Mouse (Mus musculus): ENCODE data around the gene Cnnm4. TPM values are rescaled to one million over a fixed set of nuclear protein-coding genes. Genes with fewer than 3 reads are reported as not detected.

Gene Cnnm4
- polyA plus RNA-seq (2015; fragmentation: Nextera tagmentation; extraction: Ambion mirVana), result 12.3 and 12.4 TPM in 2 replicates

GRCm38 (mm10) chr1:36471181-36472105 is at the start of gene Cnnm4:
Gene Cnnm4, plus strand, starts transcription at chr1:36471620.
- Histone ChIP-seq H3K4me3 (replicated peaks) (peak within 1 kb of the TSS; percentile 70), H3K9ac (peak within 1 kb of the TSS; percentile 59), H3K4me2 (peak within 1 kb of the TSS; percentile 77), H3K27ac (peak within 1 kb of the TSS; percentile 66), H3K27me3 (no peaks in the 10 kb centered on the region), H3K9me3 (replicated peaks) (no peaks in the 10 kb centered on the region), H3K4me1 (peaks cover 54% of the 10 kb centered on the region), H3K36me3 (no peaks in the 10 kb centered on the region)
- under 1% methylated on average over 72 of the region's 98 CpGs for WGBS
- peak; percentile 91 for ATAC-seq (replicated peaks; ENCODE audit: low FRiP score)

- Histone ChIP-seq H3K27ac (no peak overlapping the region), H3K4me3 (replicated peaks) (no peak overlapping the region), H3K27me3 (no peaks in the 10 kb centered on the region), H3K4me2 (no peak overlapping the region), H3K4me1 (no peaks in the 10 kb centered on the region), H3K9me3 (replicated peaks) (no peaks in the 10 kb centered on the region), H3K9ac (no peak overlapping the region), H3K36me3 (peaks cover 94% of the 10 kb centered on the region)
- ATAC-seq (replicated peaks; ENCODE audit: low FRiP score), result no peak
- WGBS, result 95% methylated on average over 2 of the region's 2 CpGs
These were observed 41.9 kb upstream of the Cnnm4 start for GRCm38 (mm10) chr1:36429511-36429910.

GRCm38 (mm10) chr1:36432999-36433398 is 38.4 kb upstream of the Cnnm4 start:
- no peak overlapping the region for H3K9ac ChIP-seq
- 86% methylated on average over 4 of the region's 4 CpGs for WGBS

GRCm38 (mm10) chr1:36433616-36434015 is 37.8 kb upstream of the Cnnm4 start:
- Histone ChIP-seq H3K9me3 (replicated peaks) (no peaks in the 10 kb centered on the region), H3K27ac (no peak overlapping the region), H3K9ac (no peak overlapping the region), H3K4me2 (no peak overlapping the region), H3K27me3 (no peaks in the 10 kb centered on the region), H3K36me3 (peaks cover 94% of the 10 kb centered on the region), H3K4me3 (replicated peaks) (no peak overlapping the region), H3K4me1 (no peaks in the 10 kb centered on the region)
- ATAC-seq (replicated peaks; ENCODE audit: low FRiP score), result no peak
- WGBS, result 89% methylated on average over 3 of the region's 3 CpGs

More at GRCm38 (mm10) chr1:36432999-36433398, 38.4 kb upstream of the Cnnm4 start:
- Histone ChIP-seq H3K4me2 (no peak overlapping the region), H3K27ac (no peak overlapping the region), H3K9me3 (replicated peaks) (no peaks in the 10 kb centered on the region), H3K4me3 (replicated peaks) (no peak overlapping the region), H3K27me3 (no peaks in the 10 kb centered on the region), H3K36me3 (peaks cover 94% of the 10 kb centered on the region), H3K4me1 (no peaks in the 10 kb centered on the region)
- ATAC-seq (replicated peaks; ENCODE audit: low FRiP score), result no peak

- 52% methylated on average over 4 of the region's 4 CpGs for WGBS
- no peak overlapping the region for H3K27ac ChIP-seq
These were observed 36.3 kb upstream of the Cnnm4 start for GRCm38 (mm10) chr1:36435071-36435470.

GRCm38 (mm10) chr1:36436515-36436914 is 34.9 kb upstream of the Cnnm4 start:
- no peaks in the 10 kb centered on the region for H3K9me3 ChIP-seq (replicated peaks)
- peaks cover 90% of the 10 kb centered on the region for H3K36me3 ChIP-seq

More at GRCm38 (mm10) chr1:36435071-36435470, 36.3 kb upstream of the Cnnm4 start:
- H3K4me3 ChIP-seq (replicated peaks), result no peak overlapping the region
- no peaks in the 10 kb centered on the region for H3K4me1 ChIP-seq
- no peaks in the 10 kb centered on the region for H3K9me3 ChIP-seq (replicated peaks)
- ATAC-seq (replicated peaks; ENCODE audit: low FRiP score), result no peak
- no peaks in the 10 kb centered on the region for H3K27me3 ChIP-seq
- H3K4me2 ChIP-seq, result no peak overlapping the region
- H3K36me3 ChIP-seq, result peaks cover 95% of the 10 kb centered on the region
- no peak overlapping the region for H3K9ac ChIP-seq

GRCm38 (mm10) chr1:36437223-36437622 is 34.2 kb upstream of the Cnnm4 start:
- H3K4me3 ChIP-seq (replicated peaks), result no peak overlapping the region
- no peak overlapping the region for H3K4me2 ChIP-seq
- 96% methylated on average over 3 of the region's 3 CpGs for WGBS
- no peaks in the 10 kb centered on the region for H3K9me3 ChIP-seq (replicated peaks)
- no peaks in the 10 kb centered on the region for H3K4me1 ChIP-seq
- H3K27me3 ChIP-seq, result no peaks in the 10 kb centered on the region
- no peak overlapping the region for H3K27ac ChIP-seq
- no peak for ATAC-seq (replicated peaks; ENCODE audit: low FRiP score)
- no peak overlapping the region for H3K9ac ChIP-seq
- H3K36me3 ChIP-seq, result peaks cover 89% of the 10 kb centered on the region

More at GRCm38 (mm10) chr1:36436515-36436914, 34.9 kb upstream of the Cnnm4 start:
- Histone ChIP-seq H3K4me1 (no peaks in the 10 kb centered on the region), H3K9ac (no peak overlapping the region), H3K27me3 (no peaks in the 10 kb centered on the region), H3K4me3 (replicated peaks) (no peak overlapping the region), H3K4me2 (no peak overlapping the region), H3K27ac (no peak overlapping the region)
- WGBS, result 96% methylated on average over 6 of the region's 6 CpGs
- no peak for ATAC-seq (replicated peaks; ENCODE audit: low FRiP score)

- no peak overlapping the region for H3K4me3 ChIP-seq (replicated peaks)
- 86% methylated on average over 4 of the region's 4 CpGs for WGBS
- peaks cover 66% of the 10 kb centered on the region for H3K36me3 ChIP-seq
- ATAC-seq (replicated peaks; ENCODE audit: low FRiP score), result no peak
- peaks cover 11% of the 10 kb centered on the region for H3K4me1 ChIP-seq
- no peak overlapping the region for H3K27ac ChIP-seq
- no peaks in the 10 kb centered on the region for H3K9me3 ChIP-seq (replicated peaks)
- H3K27me3 ChIP-seq, result no peaks in the 10 kb centered on the region
- no peak overlapping the region for H3K4me2 ChIP-seq
- no peak overlapping the region for H3K9ac ChIP-seq
These were observed 30.3 kb upstream of the Cnnm4 start for GRCm38 (mm10) chr1:36441101-36441500.

GRCm38 (mm10) chr1:36444471-36445464 is 26.7 kb upstream of the Cnnm4 start, which contains the start of gene Lman2l:
Gene Lman2l, minus strand, starts transcription at chr1:36445271.
- 1% methylated on average over 57 of the region's 57 CpGs for WGBS

GRCm38 (mm10) chr1:36445508-36445907 is 25.9 kb upstream of the Cnnm4 start:
- H3K9me3 ChIP-seq (replicated peaks), result no peaks in the 10 kb centered on the region
- H3K9ac ChIP-seq, result no peak overlapping the region
- H3K4me1 ChIP-seq, result peaks cover 11% of the 10 kb centered on the region
- H3K4me2 ChIP-seq, result peak overlapping the region; percentile 73
- peaks cover 25% of the 10 kb centered on the region for H3K36me3 ChIP-seq
- no peaks in the 10 kb centered on the region for H3K27me3 ChIP-seq
- 31% methylated on average over 8 of the region's 8 CpGs for WGBS
- H3K27ac ChIP-seq, result peak overlapping the region; percentile 63
- ATAC-seq (replicated peaks; ENCODE audit: low FRiP score), result 0 out of 2 replicates have a peak, but pooled peaks have one; percentile 18
- peak overlapping the region; percentile 75 for H3K4me3 ChIP-seq (replicated peaks)

More at GRCm38 (mm10) chr1:36444471-36445464, 26.7 kb upstream of the Cnnm4 start, which contains the start of gene Lman2l:
- Histone ChIP-seq H3K27ac (peak within 1 kb of the TSS; percentile 80), H3K9ac (peak within 1 kb of the TSS; percentile 71), H3K36me3 (peaks cover 30% of the 10 kb centered on the region), H3K4me1 (peaks cover 11% of the 10 kb centered on the region), H3K4me3 (replicated peaks) (peak within 1 kb of the TSS; percentile 75), H3K4me2 (peak within 1 kb of the TSS; percentile 73), H3K27me3 (no peaks in the 10 kb centered on the region), H3K9me3 (replicated peaks) (no peaks in the 10 kb centered on the region)
- ATAC-seq (replicated peaks; ENCODE audit: low FRiP score), result peak; percentile 99

- ATAC-seq (replicated peaks; ENCODE audit: low FRiP score), result no peak
These were observed 25.2 kb upstream of the Cnnm4 start for GRCm38 (mm10) chr1:36446106-36446824.

More at GRCm38 (mm10) chr1:36446106-36446824, 25.2 kb upstream of the Cnnm4 start:
- no peak overlapping the region for H3K9ac ChIP-seq
- no peaks in the 10 kb centered on the region for H3K9me3 ChIP-seq (replicated peaks)
- 80% methylated on average over 5 of the region's 5 CpGs for WGBS
- peaks cover 11% of the 10 kb centered on the region for H3K4me1 ChIP-seq
- H3K36me3 ChIP-seq, result peaks cover 21% of the 10 kb centered on the region
- H3K27ac ChIP-seq, result no peak overlapping the region
- no peaks in the 10 kb centered on the region for H3K27me3 ChIP-seq
- no peak overlapping the region for H3K4me3 ChIP-seq (replicated peaks)
- H3K4me2 ChIP-seq, result no peak overlapping the region
